Mouse (Mus musculus): ENCODE data around the gene Gm5416.
"Not testable (repeated sequence)": the region's sequence is repeated elsewhere in the genome, so short reads cannot be mapped to it uniquely, and the experiment has no call there.

Gene Gm5416

GRCm38 (mm10) chr16:36209967-36210453 is at the start of gene Gm5416:
Gm5416 (plus strand) TSS chr16:36210403.
- DNase-seq (ENCODE audit: low read depth, low spot score) = no peak

GRCm38 (mm10) chr16:36167841-36168240 is 42.4 kb upstream of the Gm5416 start:
- DNase-seq (ENCODE audit: low read depth, low spot score) = not testable (repeated sequence)

- no peak for DNase-seq (ENCODE audit: low read depth, low spot score)
Measured at GRCm38 (mm10) chr16:36176108-36176507, 34.1 kb upstream of the Gm5416 start.

- no peak for DNase-seq (ENCODE audit: low read depth, low spot score)
Measured at GRCm38 (mm10) chr16:36179910-36180309, 30.3 kb upstream of the Gm5416 start.

- DNase-seq (ENCODE audit: low read depth, low spot score) = not testable (repeated sequence)
Measured at GRCm38 (mm10) chr16:36183912-36184311, 26.3 kb upstream of the Gm5416 start, which contains the start of gene Gm5483. Gm5483 (plus strand) TSS chr16:36184212.

- no peak for DNase-seq (ENCODE audit: low read depth, low spot score)
Measured at GRCm38 (mm10) chr16:36199226-36199625, 11.0 kb upstream of the Gm5416 start.

GRCm38 (mm10) chr16:36203846-36204245 is 6.4 kb upstream of the Gm5416 start:
- DNase-seq (ENCODE audit: low read depth, low spot score) = no peak

- DNase-seq (ENCODE audit: low read depth, low spot score) = not testable (repeated sequence)
Measured at GRCm38 (mm10) chr16:36205684-36206083, 4.5 kb upstream of the Gm5416 start.

GRCm38 (mm10) chr16:36221168-36221567 is 11.0 kb downstream of the Gm5416 start, which contains the start of gene 2010005H15Rik:
2010005H15Rik (plus strand) TSS chr16:36221468.
- not testable (repeated sequence) for DNase-seq (ENCODE audit: low read depth, low spot score)

GRCm38 (mm10) chr16:36260585-36260984 is 50.4 kb downstream of the Gm5416 start:
- DNase-seq (ENCODE audit: low read depth, low spot score) = not testable (repeated sequence)

Measured in forelimb bud, embryonic 11.5 days (tissue).